Mouse (Mus musculus) limb, embryonic 11.5 days (tissue): ENCODE data around the gene Ncoa7. TPM values are rescaled to one million over a fixed set of nuclear protein-coding genes. Genes with fewer than 3 reads are reported as not detected.

Experiments
- ATAC-seq: fragments of 200-750 bp; cut with Nextera tagmentation; 2 replicates; pipeline ENCODE4 v1.8.0; 2017; ENCODE audit warnings: low read depth; ENCODE audit not compliant: insufficient number of reproducible peaks, low FRiP score, low TSS enrichment
- DNase-seq: peaks from one replicate; pipeline ENCODE4 v3.0.0-alpha.2; 2015; ENCODE audit warnings: low spot score
- H3K27ac ChIP-seq: fragments of 300-500 bp; sonication (generic); replicated peaks from 2 replicates; pipeline ENCODE4 v1.5.1; 2014; ENCODE audit warnings: low read depth, mild to moderate bottlenecking, low read length
- H3K27me3 ChIP-seq: fragments of 300-500 bp; sonication (generic); 2 replicates; pipeline ENCODE4 v1.6.1; 2014; ENCODE audit warnings: mild to moderate bottlenecking, low read length, mixed read lengths; ENCODE audit not compliant: control insufficient read depth, insufficient read depth
- H3K36me3 ChIP-seq: fragments of 300-500 bp; sonication (generic); 2 replicates; pipeline ENCODE4 v1.6.1; 2014; ENCODE audit warnings: mild to moderate bottlenecking, low read length, moderate library complexity, mixed read lengths; ENCODE audit not compliant: control insufficient read depth, insufficient read depth
- H3K4me1 ChIP-seq: fragments of 300-500 bp; sonication (generic); 2 replicates; pipeline ENCODE4 v1.6.1; 2014; ENCODE audit warnings: low read length, mixed read lengths; ENCODE audit not compliant: control insufficient read depth, insufficient read depth
- H3K4me2 ChIP-seq: fragments of 300-500 bp; sonication (generic); 2 replicates; pipeline ENCODE4 v1.6.1; 2014; ENCODE audit warnings: low read depth, mild to moderate bottlenecking, moderate library complexity; ENCODE audit not compliant: severe bottlenecking
- H3K4me3 ChIP-seq: fragments of 300-500 bp; sonication (generic); 2 replicates; pipeline ENCODE4 v1.5.1; 2014; ENCODE audit warnings: low read depth, low read length
- H3K9ac ChIP-seq: fragments of 300-500 bp; sonication (generic); 2 replicates; pipeline ENCODE4 v1.6.1; 2014; ENCODE audit warnings: mild to moderate bottlenecking, low read length
- H3K9me3 ChIP-seq: fragments of 300-500 bp; sonication (generic); 2 replicates; pipeline ENCODE4 v1.6.1; 2016; ENCODE audit warnings: low read length; ENCODE audit not compliant: control insufficient read depth
- WGBS: fragments of 180-500 bp; shearing (Covaris S2); extraction: QIAGEN DNeasy Blood & Tissue Kit; methylation state at CpG from one replicate; pipeline ENCODE4 v1.1.7; 2014; 5-methylcytosine and 5-hydroxymethylcytosine counted together
- polyA plus RNA-seq: library from polyadenylated mRNA; unstranded; fragments of >200 nt; fragmentation: Nextera tagmentation; extraction: Ambion mirVana; gene quantifications from 2 replicates; pipeline ENCODE4 v1.2.1, GENCODE M21; 2014

Ncoa7 gene
- polyA plus RNA-seq, 1 experiment from 2014 or later = 9.4 TPM

DNA sequence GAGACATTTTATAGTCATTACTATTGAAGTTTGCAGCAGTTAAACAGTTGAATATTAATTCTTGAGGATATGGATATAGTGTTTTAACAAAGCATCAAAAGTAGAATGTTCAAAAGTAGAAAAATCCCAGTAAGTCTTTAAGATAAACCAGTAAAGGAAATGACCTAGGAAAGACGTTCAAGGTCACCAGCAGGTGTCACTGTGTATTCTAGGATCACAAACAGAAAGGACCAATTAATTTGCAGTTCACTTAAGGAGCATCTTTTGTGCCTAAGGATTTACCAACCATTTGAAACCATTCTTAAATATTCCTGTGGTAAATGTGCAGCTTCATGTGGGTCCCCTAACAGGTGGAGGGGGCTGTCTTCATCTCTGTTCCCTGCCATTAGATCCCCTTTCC is 35.1 kb upstream of the Ncoa7 start:
- Histone ChIP-seq H3K27ac (no peak overlapping the region), H3K9me3 (no peaks in the 10 kb centered on the region), H3K4me3 (no peak overlapping the region), H3K4me2 (no peak overlapping the region), H3K36me3 (no peaks in the 10 kb centered on the region), H3K4me1 (no peaks in the 10 kb centered on the region), H3K9ac (no peak overlapping the region), H3K27me3 (peaks cover 8% of the 10 kb centered on the region)
- WGBS = 7% methylated on average over 1 of the region's 1 CpGs
- no peak for DNase-seq
- ATAC-seq = no peak

DNA sequence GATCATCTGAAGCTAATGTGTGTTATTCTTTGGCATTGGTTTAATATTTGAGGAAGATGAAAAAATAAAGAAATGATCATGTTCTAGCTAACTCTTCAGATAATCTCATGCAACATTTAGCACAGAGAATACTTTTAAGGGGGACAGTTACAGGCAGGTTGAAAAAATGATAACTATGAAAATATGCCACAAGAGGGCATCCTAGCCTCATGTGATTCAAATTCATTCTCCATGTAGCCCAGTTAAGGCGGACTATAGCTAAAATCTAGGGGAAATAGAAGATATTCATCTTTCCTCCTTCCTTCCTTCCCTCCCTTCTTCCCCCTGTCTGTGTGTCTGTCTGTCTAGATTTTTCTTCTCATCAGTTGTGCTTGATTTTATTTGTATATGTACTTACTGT is 21.9 kb upstream of the Ncoa7 start:
- WGBS = 16% methylated on average over 1 of the region's 1 CpGs
- Histone ChIP-seq H3K9ac (no peak overlapping the region), H3K4me3 (no peak overlapping the region), H3K4me2 (no peak overlapping the region), H3K27me3 (no peaks in the 10 kb centered on the region), H3K27ac (no peak overlapping the region), H3K9me3 (no peaks in the 10 kb centered on the region), H3K36me3 (no peaks in the 10 kb centered on the region), H3K4me1 (no peaks in the 10 kb centered on the region)
- ATAC-seq = no peak
- DNase-seq = no peak

DNA sequence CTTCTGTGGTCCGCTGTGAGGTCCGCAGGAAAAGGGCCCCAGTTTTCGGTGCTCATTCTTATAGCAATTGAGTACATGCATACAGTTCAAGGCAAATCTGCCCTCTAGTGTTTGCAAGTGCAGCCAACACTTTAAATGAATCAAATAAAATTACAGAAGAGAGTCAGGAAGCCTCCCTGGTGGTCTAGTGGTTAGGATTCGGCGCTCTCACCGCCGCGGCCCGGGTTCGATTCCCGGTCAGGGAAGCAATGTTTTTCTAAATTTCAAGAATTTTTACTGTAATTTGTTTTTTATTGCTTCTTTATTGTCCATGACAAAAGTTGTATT is 7.8 kb upstream of the Ncoa7 start:
- Histone ChIP-seq H3K9ac (0 out of 2 replicates have a peak overlapping the region, but pooled peaks have one; percentile 30), H3K36me3 (no peaks in the 10 kb centered on the region)

DNA sequence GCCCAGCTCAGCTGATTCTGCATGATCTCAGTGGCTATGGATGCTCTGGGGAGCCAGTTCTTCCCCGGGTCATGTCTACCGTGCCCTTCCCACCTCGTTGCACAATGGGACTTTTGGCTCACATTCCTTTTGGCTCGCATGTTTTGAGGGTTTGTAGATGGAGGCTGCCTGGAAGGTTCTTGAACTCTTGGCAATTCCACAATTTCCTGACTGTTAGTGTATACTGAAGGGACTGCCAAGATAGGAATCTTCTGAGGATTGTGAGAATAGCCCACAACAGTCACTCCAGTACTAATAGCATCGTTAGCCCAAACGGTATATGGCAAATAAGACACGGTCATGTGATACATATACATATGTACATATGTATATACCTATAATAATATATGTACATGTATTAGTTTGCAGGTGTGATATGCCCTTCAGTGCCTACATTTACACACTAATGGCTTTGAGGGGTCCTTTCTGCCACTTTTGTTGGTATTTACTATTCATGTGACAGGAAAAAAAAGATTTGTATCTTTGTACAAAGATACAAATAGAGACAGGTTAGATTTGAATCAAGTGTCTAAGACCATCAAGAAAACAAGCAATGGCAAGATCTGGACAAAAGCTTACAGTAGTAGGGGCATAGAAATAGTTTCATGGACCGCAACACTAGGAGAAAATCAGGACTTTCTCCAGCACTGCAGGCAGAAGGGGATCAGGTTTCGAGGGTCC is 7.3 kb upstream of the Ncoa7 start:
- 0 out of 2 replicates have a peak overlapping the region, but pooled peaks have one; percentile 30 for H3K9ac ChIP-seq
- peak; percentile 61; the same call in 1 of the 2 replicates for ATAC-seq

More for the DNA sequence above, 7.8 kb upstream of the Ncoa7 start:
- Histone ChIP-seq H3K27ac (no peak overlapping the region), H3K9me3 (no peaks in the 10 kb centered on the region), H3K4me3 (peak overlapping the region; percentile 10; the same call in 1 of the 2 replicates), H3K27me3 (no peaks in the 10 kb centered on the region), H3K4me2 (peak overlapping the region; percentile 28; the same call in 1 of the 2 replicates), H3K4me1 (no peaks in the 10 kb centered on the region)
- peak; percentile 85 for DNase-seq
- WGBS = 16% methylated on average over 11 of the region's 11 CpGs
- peak; percentile 94 for ATAC-seq

DNA sequence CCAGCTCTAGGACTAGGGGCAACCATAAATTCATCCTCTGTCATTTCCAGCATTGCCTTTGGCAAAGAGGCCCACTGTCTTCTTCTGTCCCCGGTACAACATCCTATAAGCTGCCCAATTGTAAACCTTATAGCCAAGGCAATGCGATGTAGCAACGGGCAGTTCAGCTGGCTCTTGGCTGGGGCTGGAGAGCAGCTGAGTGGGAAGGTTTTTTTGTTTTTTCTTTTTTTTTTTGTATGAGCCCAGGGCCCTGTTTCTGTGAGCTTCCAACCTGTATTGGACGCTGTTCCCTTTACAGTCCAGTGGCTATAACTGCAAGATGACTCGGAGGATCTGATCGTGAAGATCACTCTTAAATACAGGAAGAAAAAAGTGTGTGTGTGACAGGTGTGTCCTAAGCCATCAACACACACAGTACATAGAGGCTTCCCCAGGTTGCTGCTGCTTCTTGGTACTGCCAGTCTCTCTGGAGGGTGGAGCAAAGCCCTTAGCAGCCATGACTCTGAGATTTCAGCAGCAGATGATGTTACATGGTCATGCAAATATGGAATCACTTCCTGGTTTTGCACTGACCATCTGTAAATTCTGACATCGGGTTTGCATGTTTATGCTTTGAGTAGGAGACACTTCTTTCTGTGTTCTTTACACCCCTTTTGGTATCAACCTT is 594 bp upstream of the Ncoa7 start:
- Histone ChIP-seq H3K9me3 (no peaks in the 10 kb centered on the region), H3K36me3 (no peaks in the 10 kb centered on the region), H3K27ac (peak overlapping the region; percentile 92), H3K4me3 (peak overlapping the region; percentile 78), H3K4me2 (peak overlapping the region; percentile 67), H3K27me3 (no peaks in the 10 kb centered on the region), H3K9ac (peak overlapping the region; percentile 90), H3K4me1 (0 out of 2 replicates have a peak, but pooled peaks cover 2% of the 10 kb centered on the region)
- ATAC-seq = peak; percentile 21
- WGBS = 43% methylated on average over 7 of the region's 7 CpGs
- DNase-seq = no peak

More for the DNA sequence above, 7.3 kb upstream of the Ncoa7 start:
- H3K27me3 ChIP-seq = no peaks in the 10 kb centered on the region
- peak overlapping the region; percentile 10; the same call in 1 of the 2 replicates for H3K4me3 ChIP-seq
- no peak for DNase-seq
- WGBS = 51% methylated on average over 9 of the region's 9 CpGs
- no peaks in the 10 kb centered on the region for H3K9me3 ChIP-seq
- no peak overlapping the region for H3K27ac ChIP-seq
- H3K4me1 ChIP-seq = no peaks in the 10 kb centered on the region
- H3K4me2 ChIP-seq = peak overlapping the region; percentile 28; the same call in 1 of the 2 replicates
- H3K36me3 ChIP-seq = no peaks in the 10 kb centered on the region

DNA sequence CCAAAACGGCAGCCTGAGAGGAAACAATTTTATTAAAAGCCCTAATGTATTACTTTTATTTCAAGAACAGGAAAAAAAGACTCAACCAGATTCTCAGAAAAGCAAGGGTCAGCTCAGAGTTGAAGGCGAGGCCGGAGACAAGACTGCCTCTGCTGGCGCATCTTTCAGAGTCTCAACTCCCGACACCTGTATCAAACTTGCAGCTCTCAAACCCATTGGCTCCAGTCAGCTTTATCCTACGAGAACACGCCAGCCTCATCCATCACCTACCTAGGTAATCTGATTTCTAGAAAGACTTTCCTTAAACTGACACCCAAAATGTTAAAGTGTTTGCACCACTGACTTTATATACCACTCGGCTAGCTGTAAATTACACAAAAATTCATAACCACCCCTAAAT is 1.1 kb downstream of the Ncoa7 start:
- Histone ChIP-seq H3K4me1 (0 out of 2 replicates have a peak, but pooled peaks cover 2% of the 10 kb centered on the region), H3K27ac (no peak overlapping the region; the same call in 1 of the 2 replicates), H3K9ac (peak overlapping the region; percentile 90), H3K4me2 (peak overlapping the region; percentile 67), H3K4me3 (peak overlapping the region; percentile 78), H3K27me3 (no peaks in the 10 kb centered on the region), H3K36me3 (no peaks in the 10 kb centered on the region), H3K9me3 (no peaks in the 10 kb centered on the region)
- DNase-seq (peak; percentile 38), ATAC-seq (no peak)
- 11% methylated on average over 8 of the region's 8 CpGs for WGBS

DNA sequence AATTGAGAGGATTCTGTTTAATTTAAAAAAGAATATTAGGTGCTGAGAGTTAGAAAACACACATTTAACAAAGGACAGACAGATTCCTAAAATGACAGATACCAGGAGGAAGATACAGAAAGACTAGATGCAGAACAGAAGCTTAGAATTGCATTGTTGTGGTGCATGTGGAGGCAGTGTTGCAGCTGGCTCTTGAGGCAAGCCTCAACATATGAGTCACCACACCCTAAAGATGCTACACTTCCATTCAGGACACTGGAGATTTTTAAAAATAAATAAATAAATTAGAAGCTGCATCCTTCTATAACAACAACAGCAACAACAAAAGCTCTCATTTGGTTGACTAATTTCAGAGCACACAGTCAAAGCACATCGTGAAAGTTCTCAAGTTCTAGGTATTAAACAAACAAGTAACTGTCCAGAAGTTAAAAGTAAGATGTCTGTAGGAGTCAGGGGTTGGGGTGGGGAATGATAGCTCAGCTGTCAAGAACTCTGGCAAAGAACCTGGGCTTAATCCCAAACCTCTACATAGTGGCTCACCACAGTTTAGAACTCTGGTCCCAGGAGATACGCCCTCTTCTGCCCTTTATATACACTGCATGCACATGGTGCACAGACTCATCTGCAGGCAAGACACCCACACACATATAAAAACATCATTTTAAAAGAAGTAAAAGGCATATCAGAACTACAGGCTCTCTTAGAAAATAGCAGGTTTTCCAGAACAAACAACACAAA is 3.2 kb downstream of the Ncoa7 start:
- Histone ChIP-seq H3K36me3 (no peaks in the 10 kb centered on the region), H3K4me1 (0 out of 2 replicates have a peak, but pooled peaks cover 2% of the 10 kb centered on the region)

More for the DNA sequence above, 3.2 kb downstream of the Ncoa7 start:
- no peak overlapping the region for H3K27ac ChIP-seq
- H3K4me3 ChIP-seq = no peak overlapping the region
- 95% methylated on average over 2 of the region's 2 CpGs for WGBS
- no peak overlapping the region for H3K4me2 ChIP-seq
- H3K27me3 ChIP-seq = no peaks in the 10 kb centered on the region
- no peaks in the 10 kb centered on the region for H3K9me3 ChIP-seq
- DNase-seq = no peak
- ATAC-seq = no peak
- no peak overlapping the region for H3K9ac ChIP-seq
